Mouse (Mus musculus): ENCODE results near the gene C1qtnf1. TPM values are rescaled to one million over a fixed set of nuclear protein-coding genes. Genes with fewer than 3 reads are reported as not detected.

The C1qtnf1 gene
- total and polyA plus RNA-seq, 2 experiments, result 6.6 to 9.2 TPM

- Histone ChIP-seq H3K36me3 (ENCODE audit: control insufficient read depth, insufficient read depth, low read length) (peaks cover 2% of the 10 kb centered on the region; the same call in 1 of the 2 replicates), H3K79me2 (ENCODE audit: control insufficient read depth, insufficient read depth, low read length) (peaks cover 7% of the 10 kb centered on the region; the same call in 1 of the 2 replicates), H3K27me3 (ENCODE audit: control insufficient read depth, insufficient read depth, low read length) (no peaks in the 10 kb centered on the region), H3K4me1 (ENCODE audit: control insufficient read depth, insufficient read depth, low read length) (peaks cover 9% of the 10 kb centered on the region), H3K4me3 (ENCODE audit: insufficient read depth, low read depth, low read length) (no peak overlapping the region), H3K27ac (replicated peaks; ENCODE audit: insufficient read depth, low read depth, low read length) (no peak overlapping the region), H3K9ac (ENCODE audit: low read depth, low read length) (no peak overlapping the region)
- no peak for DNase-seq (ENCODE audit: extremely low read depth, low read depth, low spot score)
- 93% methylated on average over 2 of the region's 2 CpGs for WGBS
- TF ChIP-seq POLR2A (IDR thresholded peaks at IDR 0.05; ENCODE audit: extremely low read depth, insufficient read depth, low read length) (no peak), CTCF (IDR thresholded peaks at IDR 0.05; ENCODE audit: low read depth, low read length) (no peak)
Observed at GRCm38 (mm10) chr11:118403183-118403582, 24.8 kb upstream of the C1qtnf1 start.

- no peak for DNase-seq (ENCODE audit: extremely low read depth, low read depth, low spot score)
- no peak for TF ChIP-seq POLR2A (IDR thresholded peaks at IDR 0.05; ENCODE audit: extremely low read depth, insufficient read depth, low read length)
- no peak for TF ChIP-seq CTCF (IDR thresholded peaks at IDR 0.05; ENCODE audit: low read depth, low read length)
- peaks cover 9% of the 10 kb centered on the region for H3K4me1 ChIP-seq (ENCODE audit: control insufficient read depth, insufficient read depth, low read length)
- no peak overlapping the region for H3K9ac ChIP-seq (ENCODE audit: low read depth, low read length)
- 73% methylated on average over 6 of the region's 6 CpGs for WGBS
- H3K4me3 ChIP-seq (ENCODE audit: insufficient read depth, low read depth, low read length), result no peak overlapping the region
- H3K79me2 ChIP-seq (ENCODE audit: control insufficient read depth, insufficient read depth, low read length), result peaks cover 7% of the 10 kb centered on the region; the same call in 1 of the 2 replicates
- 0 out of 2 replicates have a peak overlapping the region, but pooled peaks have one; percentile 9 for H3K27ac ChIP-seq (replicated peaks; ENCODE audit: insufficient read depth, low read depth, low read length)
- peaks cover 2% of the 10 kb centered on the region; the same call in 1 of the 2 replicates for H3K36me3 ChIP-seq (ENCODE audit: control insufficient read depth, insufficient read depth, low read length)
- no peaks in the 10 kb centered on the region for H3K27me3 ChIP-seq (ENCODE audit: control insufficient read depth, insufficient read depth, low read length)
Observed at GRCm38 (mm10) chr11:118403951-118404899, 23.8 kb upstream of the C1qtnf1 start.

DNA sequence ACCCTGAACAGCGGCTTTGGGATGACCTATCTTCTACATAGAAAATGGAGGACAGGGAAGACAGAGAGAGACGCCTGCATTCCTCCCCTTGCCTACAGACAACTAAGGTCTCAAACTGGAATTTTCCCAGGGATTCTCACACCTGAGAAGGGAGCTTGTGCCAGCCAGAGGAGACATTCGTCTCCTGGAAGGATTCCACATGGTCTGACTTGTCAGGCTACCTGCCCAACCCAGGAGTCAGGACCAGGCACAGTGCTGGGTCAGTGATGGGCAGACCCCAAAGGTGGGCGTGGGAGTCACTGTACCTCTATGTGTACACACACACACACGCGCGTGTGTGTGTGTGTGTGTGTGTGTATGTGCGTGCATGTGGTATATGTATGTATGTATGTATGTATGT, 22.7 kb upstream of the C1qtnf1 start:
- no peak for DNase-seq (ENCODE audit: extremely low read depth, low read depth, low spot score)
- Histone ChIP-seq H3K27ac (replicated peaks; ENCODE audit: insufficient read depth, low read depth, low read length) (no peak overlapping the region), H3K36me3 (ENCODE audit: control insufficient read depth, insufficient read depth, low read length) (peaks cover 3% of the 10 kb centered on the region; the same call in 1 of the 2 replicates), H3K4me1 (ENCODE audit: control insufficient read depth, insufficient read depth, low read length) (peaks cover 4% of the 10 kb centered on the region; the same call in 1 of the 2 replicates), H3K9ac (ENCODE audit: low read depth, low read length) (no peak overlapping the region), H3K27me3 (ENCODE audit: control insufficient read depth, insufficient read depth, low read length) (no peaks in the 10 kb centered on the region), H3K4me3 (ENCODE audit: insufficient read depth, low read depth, low read length) (no peak overlapping the region), H3K79me2 (ENCODE audit: control insufficient read depth, insufficient read depth, low read length) (peaks cover 4% of the 10 kb centered on the region; the same call in 1 of the 2 replicates)
- WGBS, result 96% methylated on average over 8 of the region's 8 CpGs
- TF ChIP-seq CTCF (IDR thresholded peaks at IDR 0.05; ENCODE audit: low read depth, low read length) (no peak), POLR2A (IDR thresholded peaks at IDR 0.05; ENCODE audit: extremely low read depth, insufficient read depth, low read length) (no peak)

GRCm38 (mm10) chr11:118406521-118406920, 21.5 kb upstream of the C1qtnf1 start:
- Histone ChIP-seq H3K27ac (replicated peaks; ENCODE audit: insufficient read depth, low read depth, low read length) (no peak overlapping the region), H3K36me3 (ENCODE audit: control insufficient read depth, insufficient read depth, low read length) (peaks cover 9% of the 10 kb centered on the region; the same call in 1 of the 2 replicates), H3K27me3 (ENCODE audit: control insufficient read depth, insufficient read depth, low read length) (no peaks in the 10 kb centered on the region), H3K9ac (ENCODE audit: low read depth, low read length) (no peak overlapping the region), H3K4me3 (ENCODE audit: insufficient read depth, low read depth, low read length) (no peak overlapping the region), H3K4me1 (ENCODE audit: control insufficient read depth, insufficient read depth, low read length) (peaks cover 4% of the 10 kb centered on the region; the same call in 1 of the 2 replicates), H3K79me2 (ENCODE audit: control insufficient read depth, insufficient read depth, low read length) (no peaks in the 10 kb centered on the region)
- DNase-seq (ENCODE audit: extremely low read depth, low read depth, low spot score), result no peak
- WGBS, result 91% methylated on average over 5 of the region's 5 CpGs
- TF ChIP-seq POLR2A (IDR thresholded peaks at IDR 0.05; ENCODE audit: extremely low read depth, insufficient read depth, low read length) (no peak), CTCF (IDR thresholded peaks at IDR 0.05; ENCODE audit: low read depth, low read length) (no peak)

GRCm38 (mm10) chr11:118407318-118407910, 20.6 kb upstream of the C1qtnf1 start:
- no peaks in the 10 kb centered on the region for H3K4me1 ChIP-seq (ENCODE audit: control insufficient read depth, insufficient read depth, low read length)
- TF ChIP-seq CTCF (IDR thresholded peaks at IDR 0.05; ENCODE audit: low read depth, low read length), result peak; percentile 31; the same call in 1 of the 2 replicates
- no peak for TF ChIP-seq POLR2A (IDR thresholded peaks at IDR 0.05; ENCODE audit: extremely low read depth, insufficient read depth, low read length)
- no peak for DNase-seq (ENCODE audit: extremely low read depth, low read depth, low spot score)
- H3K79me2 ChIP-seq (ENCODE audit: control insufficient read depth, insufficient read depth, low read length), result no peaks in the 10 kb centered on the region
- H3K27ac ChIP-seq (replicated peaks; ENCODE audit: insufficient read depth, low read depth, low read length), result no peak overlapping the region
- H3K27me3 ChIP-seq (ENCODE audit: control insufficient read depth, insufficient read depth, low read length), result no peaks in the 10 kb centered on the region
- H3K4me3 ChIP-seq (ENCODE audit: insufficient read depth, low read depth, low read length), result no peak overlapping the region
- WGBS, result 92% methylated on average over 23 of the region's 23 CpGs
- peaks cover 9% of the 10 kb centered on the region; the same call in 1 of the 2 replicates for H3K36me3 ChIP-seq (ENCODE audit: control insufficient read depth, insufficient read depth, low read length)
- no peak overlapping the region for H3K9ac ChIP-seq (ENCODE audit: low read depth, low read length)

Measured in liver, adult 2 months (tissue).